Mouse (Mus musculus) naive thymus-derived CD4-positive, alpha-beta T cell, adult 2 months (primary cell): ENCODE results near the gene Gpr132.
A peak's percentile ranks its signal among the peaks of the same experiment; 100 is the strongest.

ENCODE experiments used
- DNase-seq: peaks from one replicate; pipeline ENCODE4 v3.0.0-alpha.2; 2011; ENCODE audit warnings: low read depth

Gene Gpr132

DNA sequence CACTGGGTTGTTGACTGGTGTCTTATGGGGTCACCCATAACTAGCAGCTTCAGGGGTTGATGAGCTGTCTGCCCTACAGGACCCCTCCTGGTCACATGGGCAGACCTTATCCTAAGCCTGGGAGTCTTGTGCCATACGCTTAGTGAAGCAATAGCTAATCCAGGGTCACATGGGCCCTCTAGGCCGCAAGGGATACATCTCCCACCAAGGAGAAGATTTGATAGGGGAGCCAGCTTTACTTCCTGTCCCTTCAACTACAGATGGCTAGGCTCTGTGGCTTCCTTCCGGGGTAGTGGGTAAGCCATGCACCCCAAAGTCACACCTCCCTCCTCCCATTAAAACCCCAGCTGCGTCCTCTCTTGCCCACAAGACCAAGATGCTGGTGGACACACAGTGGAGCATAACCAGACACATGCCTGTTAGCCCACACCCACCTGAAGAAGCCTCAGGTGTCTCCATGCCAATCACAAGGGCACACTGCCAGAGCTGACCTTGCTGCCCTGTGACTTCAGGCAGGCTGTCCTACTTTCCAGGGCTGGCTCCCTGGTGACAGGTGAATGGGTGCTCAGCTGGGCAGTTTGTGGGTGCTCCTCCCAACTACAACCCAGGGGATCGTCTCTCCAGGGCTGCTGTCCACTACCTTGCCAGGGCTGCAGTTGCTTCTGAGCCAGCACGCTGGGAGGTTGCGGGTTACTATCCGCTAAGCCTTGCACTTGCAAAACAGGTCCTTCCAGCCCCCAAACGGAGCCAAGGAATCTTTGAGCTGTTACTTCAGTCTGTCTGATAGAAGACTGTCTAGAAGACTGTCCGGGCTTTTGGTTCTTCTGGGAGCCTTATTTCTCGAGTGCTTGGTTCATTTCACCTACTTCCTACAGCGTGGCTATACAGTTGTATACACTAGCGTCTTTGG, at the start of gene Gpr132:
Gpr132 (minus strand) TSS at position 51 of the 910 bp plus-strand sequence.
- peak; percentile 74 for DNase-seq

DNA sequence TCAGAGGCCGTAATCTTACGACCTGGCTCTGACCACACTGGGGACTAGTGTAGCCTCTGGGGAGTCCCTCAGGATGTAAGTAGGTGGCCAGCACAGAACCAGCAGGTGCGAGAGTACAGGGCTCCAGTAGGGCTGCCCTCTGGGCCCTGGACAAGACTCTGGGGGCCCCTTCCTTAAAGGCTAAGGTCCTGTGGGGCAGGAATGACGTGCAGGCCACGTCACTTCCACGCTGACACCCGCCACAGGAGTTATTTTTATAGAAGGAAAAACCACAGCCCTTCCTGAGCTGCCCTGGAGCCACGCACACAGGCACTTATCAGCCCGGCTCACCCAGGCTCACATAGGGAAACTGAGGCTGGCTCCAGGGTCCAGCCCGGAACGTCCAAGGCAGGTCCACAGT, 49.5 kb upstream of the Gpr132 start:
- DNase-seq = no peak

DNA sequence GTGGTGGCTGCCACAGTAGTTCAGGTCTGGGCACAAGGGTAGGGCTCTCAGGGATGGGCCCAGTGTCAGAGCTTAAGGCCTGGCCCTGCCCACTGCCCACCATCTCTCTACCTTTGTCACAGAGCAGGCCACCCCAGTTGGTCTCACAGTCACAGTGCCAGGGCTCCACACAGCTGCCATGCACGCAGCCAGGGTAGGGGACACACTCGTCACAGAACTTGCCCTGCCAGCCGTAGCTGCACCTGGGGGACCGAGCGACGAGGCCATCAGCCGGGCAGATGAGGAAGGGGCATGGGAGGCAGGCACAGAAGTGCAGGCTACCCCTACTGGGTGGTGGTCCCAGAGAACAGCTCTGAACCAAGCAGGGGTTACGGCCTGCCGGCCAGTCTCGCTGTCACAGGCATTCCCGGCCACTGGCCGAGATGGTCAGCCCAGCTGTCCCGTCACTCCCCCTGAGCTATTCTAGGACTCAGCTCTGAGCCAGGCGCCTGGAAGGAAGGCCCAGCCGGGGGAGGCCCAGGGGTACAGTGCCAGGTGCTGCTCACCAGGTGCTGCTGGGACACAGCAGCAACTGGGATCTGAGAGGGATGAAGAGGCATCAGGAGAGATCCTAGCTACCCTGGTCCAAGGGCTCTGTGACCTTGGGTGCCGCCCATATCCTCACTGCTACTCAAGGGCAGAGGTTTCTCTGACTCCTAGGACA, 48.8 kb upstream of the Gpr132 start:
- DNase-seq = no peak

DNA sequence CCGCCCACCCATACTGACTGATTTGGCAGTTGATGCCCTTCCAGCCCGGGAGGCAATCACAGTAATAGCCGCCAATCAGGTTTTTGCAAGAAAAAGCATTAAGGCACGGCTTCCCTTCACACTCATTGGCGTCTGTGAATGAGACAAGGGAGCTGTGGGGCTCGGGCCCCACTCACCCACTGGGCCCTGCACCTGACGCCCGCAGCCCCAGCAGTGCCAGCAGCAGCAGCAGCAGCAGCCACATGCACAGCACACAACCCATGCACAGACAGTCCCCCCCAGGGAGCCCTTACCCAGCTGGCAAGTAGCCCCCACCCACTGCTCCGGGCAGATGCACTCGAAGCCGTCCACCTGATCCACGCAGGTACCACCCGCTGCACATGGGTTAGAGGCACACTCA, 47.6 kb upstream of the Gpr132 start:
- DNase-seq = no peak

DNA sequence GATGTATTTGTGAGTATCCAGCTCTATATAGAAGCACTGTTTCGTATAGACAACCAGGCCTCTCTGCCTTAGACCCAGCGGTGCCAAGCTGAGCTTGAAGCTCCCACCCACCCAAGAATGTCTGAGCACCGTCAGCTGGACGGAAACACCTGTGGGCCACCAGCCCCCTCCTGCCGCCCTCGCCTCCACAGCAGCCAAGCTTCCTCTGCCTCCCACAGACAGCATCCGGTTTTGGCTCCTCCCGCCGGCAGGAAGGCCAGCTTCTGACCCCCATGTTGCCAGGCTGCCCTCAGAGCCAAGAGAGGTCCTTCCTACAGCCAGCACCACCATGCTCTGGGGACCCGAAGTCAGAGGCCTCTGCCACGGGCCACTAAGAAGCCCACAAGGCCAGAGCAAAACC, 46.5 kb upstream of the Gpr132 start:
- DNase-seq = peak; percentile 21

DNA sequence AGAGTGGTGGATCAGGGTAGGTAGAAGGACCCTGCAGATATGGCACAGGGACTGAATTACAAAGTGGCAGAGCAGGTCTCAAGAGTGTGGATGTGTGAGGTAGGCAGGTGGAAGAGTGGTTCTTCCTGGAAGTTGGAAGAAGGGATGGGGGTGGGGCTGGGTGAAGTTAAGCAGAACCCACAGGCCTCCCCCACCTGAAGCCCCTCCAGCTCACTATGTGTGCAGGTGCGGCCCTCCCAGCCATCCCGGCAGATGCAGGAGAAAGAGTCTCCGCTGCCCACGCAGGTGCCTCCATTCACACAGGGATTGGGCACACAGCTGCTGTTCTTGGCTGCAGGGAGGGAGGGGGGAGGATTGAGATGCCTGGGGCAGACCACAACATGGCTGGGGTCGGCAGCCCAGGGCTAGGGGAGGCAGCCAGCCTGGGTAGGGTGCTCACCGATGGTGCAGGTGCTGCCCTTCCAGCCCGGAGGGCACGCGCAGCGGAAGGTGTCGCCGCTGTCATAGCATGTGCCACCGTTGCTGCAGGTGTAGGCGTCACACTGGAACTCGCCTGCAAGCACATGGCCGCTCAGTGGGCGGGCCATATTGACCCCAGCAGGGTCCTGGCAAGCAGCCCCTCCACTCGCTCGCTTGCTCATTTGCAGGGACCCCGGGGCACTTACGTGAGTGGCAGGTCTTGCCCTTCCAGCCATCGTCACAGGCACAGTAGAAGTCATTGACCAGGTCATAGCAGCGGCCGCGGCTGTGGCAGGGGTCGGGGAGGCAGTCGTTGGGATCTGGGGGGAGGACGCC, 45.1 kb upstream of the Gpr132 start:
- DNase-seq = no peak

DNA sequence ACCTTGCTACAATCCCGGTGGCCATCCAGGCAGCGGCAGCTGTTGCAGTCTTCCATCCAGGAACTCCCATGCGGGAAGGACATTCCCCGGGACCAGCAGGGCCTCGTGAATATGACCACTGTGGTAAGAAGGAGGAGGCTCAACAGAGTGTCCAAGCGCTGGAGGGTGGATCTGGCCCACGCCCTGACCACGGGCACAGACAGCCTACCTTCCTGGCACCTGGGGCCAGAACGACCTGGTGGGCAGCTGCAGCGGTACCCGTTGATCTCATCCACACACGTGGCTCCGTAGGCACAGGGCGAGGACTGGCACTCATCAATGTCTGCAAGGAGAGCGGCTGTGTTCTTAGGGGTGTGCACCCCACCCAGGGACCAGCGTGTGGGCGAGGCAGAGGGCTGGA, 43.7 kb upstream of the Gpr132 start:
- DNase-seq = no peak

DNA sequence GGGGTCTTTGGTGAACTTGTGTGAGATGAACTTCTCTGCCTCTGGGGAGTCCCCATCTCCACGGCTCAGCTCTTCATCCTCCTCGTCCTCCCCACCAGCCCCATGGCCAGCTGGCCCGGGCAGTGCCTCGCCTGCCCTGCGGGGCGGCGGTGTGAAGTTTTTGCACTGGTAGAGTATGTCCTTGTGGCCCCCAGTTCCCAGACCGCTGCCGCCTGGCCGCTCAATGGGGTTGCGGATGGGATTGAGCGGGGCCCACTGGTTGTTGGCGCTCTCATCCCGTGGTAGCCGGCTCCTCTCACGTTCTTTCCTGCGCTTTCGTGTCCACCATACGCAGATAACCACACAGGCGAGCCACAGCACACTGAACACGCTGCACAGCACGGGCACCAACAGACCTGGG, 41.0 kb upstream of the Gpr132 start:
- no peak for DNase-seq

DNA sequence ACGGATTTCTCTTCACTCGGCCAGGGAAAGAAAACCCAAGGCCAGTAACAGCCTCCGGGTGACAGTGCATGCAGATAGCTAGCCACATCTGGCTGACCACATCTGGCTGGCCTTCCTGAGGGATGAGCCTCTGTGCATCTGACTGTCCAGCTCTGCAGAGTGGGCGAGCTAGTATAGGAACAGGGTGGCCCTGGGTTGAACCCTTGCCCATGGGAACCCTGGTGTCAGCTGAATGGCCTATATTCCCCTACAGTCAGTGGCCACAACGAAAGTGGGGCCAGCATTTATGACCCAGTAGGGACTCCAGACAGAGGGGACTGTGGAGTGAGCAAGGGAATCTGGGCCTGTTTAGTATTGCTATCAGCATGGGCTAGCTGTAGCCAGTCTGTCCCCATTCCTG, 37.0 kb upstream of the Gpr132 start:
- DNase-seq = no peak

DNA sequence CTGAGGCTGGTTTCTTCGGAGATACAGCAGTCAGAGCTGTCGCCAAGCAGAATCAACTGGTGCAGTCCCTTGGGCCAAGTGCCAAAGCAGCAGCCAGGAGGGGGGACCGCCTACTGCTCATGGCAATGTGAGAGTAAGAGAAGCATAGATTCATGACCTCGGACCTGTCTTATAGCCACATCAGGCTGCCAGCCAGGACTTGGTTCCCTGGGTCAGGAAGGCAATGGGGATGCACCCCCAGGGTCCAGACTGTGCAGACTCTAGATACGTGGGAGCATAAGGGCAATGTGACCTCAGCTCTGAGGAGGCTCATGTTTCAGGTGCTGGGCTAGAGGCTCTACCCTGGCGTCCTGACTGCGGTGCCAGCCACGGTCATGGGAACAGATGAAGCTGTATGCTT, 35.9 kb upstream of the Gpr132 start:
- no peak for DNase-seq

DNA sequence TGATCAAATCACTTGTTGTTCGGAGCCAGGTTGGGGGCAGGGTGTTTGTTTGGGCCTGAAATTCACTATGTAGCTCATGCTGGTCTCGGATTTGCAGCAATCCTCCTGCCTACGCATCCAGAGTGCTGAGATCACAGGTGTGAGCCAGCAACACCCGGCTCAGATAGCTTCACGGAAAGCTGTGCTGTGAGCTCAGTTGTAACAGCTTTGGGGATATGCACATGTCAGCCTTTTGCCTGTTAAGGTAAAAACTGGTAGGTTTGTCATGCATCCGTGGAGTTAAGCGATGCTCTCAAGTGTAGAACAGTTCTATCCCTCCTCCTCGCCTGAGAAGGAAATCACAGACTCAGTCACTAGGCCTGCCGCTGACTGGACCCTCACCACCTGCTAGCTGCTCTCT, 32.6 kb upstream of the Gpr132 start:
- DNase-seq = no peak

DNA sequence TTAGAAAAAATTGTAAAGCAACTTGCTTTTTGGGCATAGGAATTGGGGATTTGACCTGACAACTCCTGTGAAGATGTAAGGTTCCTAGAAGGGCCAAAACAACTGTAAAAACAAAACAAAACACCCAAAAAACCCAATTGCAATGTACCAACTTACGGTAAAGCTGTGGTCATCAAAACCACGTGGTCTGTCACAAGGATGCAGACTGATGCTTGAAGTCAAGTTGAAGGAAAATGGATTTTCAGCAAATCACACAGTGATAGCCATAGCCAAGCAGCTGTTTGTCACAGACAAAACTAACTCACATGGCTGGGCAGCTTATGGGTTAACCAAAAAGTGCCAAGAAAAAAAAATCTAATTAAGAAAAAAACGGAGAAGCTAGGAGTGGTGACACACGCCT, 30.9 kb upstream of the Gpr132 start:
- no peak for DNase-seq

DNA sequence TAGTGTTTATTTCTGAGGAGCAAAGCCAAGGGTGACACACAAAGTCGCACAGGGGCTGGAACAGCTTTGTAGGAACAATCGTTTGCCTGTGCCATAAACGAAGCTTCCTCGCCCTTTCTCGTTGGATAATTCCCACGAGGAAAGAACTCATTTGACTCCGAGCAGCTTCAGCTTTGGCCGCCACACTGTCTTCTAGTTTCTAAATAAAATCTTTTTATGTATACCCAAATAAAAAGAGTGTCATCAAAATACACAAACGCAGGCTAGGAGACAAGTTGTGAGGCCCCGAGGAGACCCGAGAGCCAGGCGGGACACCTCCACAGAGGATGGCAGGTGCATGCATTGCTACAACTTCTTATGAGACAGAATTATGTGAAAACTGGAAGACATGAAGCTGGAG, 30.3 kb upstream of the Gpr132 start:
- no peak for DNase-seq

DNA sequence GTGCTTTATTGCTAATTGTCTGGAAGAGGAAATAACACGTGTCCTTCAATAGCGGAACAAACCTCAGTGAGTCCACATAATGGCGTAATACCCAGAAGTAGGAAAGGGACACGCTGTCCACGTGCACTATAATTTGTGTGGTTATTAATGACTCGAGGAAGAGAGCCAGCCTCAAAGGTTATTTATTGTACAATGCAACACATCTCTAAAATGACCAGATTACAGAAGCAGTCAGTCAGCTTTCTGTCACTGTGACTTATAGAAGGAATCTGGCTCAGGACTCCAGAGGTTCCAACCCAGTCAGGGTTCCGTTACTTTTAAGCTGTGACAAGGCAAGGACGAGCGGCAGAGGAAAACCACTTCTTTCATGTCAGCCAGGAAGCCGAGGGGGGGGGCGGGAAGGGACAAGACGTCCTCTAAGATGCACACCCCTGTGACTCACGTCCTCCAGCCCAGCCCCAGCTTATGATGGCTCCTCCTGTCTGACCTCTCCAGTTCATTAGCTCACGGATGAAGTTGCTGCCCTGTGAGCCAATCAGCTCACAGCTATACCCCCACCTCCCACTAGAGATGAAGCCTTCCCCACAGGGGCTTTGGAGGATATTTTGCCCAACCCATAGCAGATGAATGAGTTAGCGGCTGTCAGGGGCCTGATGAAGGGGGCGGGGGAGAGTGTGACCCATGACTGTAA, 29.6 kb upstream of the Gpr132 start:
- DNase-seq = peak; percentile 46

DNA sequence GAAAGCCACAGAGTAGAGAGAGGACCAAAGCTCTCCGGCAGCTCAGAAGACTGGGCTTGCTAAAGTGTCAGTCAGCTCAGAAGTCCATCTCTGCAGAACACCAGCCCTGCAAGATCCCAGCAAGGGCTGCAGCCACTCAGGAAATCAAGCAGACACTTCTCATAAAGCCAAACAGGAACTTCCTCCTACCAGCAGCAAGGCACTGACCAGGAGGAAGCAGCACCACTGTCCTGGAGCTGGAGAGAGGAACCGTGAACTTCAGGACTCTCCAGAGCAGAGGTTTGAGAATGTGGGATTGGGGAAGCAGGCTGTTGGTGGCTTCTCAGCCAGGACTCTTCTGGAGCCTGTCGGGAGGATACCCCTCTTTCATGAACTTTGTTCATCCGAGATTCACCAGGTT, 26.9 kb upstream of the Gpr132 start:
- DNase-seq = no peak

DNA sequence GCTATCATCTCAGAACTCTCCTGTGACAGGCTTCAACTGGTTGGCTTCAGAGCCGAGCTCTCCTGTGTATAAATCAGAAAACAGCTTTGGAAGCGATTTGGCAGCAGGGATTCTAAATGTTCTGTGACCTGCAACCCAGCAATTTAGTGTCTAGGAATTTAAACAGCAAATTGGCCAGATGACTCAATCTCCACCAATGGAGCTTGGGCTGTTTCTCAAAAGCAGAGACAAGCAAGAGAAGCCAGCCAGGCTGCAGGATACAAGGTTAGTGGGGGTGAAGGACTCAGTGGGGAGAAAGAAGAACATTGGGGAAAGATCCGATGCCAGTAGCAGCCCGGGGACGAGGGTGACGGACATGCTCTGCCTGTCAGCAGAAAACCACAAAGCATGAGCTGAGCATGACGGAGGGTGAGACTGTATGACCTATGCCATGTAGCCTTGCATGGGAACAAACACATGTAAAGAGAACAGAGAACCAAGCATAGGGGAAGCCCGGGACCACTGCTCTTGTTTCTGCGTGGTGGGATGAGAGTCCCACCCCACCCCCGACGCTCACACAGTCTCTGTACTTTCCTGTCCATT, 26.4 kb upstream of the Gpr132 start:
- peak; percentile 10 for DNase-seq

DNA sequence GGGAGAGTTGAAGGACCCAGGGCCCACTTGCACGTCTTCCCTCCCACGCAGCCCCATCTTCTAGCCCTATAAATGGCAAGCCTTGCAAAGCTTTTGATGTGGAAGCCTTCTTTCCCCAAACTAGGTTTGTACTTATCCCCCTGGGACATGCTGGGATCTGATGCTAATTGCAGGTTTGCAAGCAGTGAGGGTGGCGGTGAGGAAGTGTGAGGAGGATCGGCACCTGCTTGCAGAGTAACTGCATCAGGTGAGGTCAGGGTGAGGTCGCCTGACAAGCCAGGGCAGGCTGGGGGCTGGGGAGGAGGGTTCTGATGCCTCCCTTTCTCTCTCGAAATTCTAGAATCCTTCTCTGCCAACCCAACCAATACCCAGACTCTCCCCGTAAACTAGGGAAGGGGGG, 17.4 kb upstream of the Gpr132 start:
- DNase-seq = no peak

DNA sequence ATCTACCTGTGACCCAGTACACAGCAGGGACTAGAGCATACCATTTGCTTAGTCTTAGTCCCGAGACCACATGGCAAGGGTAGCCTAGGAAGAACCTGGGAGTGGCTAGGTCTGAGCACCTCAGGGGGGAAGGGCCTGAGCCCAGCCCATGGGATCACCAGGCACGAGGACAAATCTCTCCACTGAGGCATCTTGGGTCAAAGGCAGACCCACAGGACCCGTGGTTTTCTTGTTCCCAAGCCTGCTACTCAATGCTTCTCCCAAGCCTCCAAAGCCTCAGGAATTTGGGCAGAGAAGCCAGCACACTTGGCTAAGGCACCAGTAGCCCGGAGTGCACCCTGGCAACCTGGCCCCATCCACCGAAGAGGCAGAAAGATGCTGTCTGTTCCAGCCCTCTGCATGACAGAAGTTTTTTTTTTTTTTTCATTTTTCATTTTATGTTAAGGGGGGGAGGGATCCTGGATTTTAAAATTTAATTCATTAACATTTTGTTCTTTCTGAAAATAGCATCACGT, 13.3 kb upstream of the Gpr132 start:
- DNase-seq = peak; percentile 17

DNA sequence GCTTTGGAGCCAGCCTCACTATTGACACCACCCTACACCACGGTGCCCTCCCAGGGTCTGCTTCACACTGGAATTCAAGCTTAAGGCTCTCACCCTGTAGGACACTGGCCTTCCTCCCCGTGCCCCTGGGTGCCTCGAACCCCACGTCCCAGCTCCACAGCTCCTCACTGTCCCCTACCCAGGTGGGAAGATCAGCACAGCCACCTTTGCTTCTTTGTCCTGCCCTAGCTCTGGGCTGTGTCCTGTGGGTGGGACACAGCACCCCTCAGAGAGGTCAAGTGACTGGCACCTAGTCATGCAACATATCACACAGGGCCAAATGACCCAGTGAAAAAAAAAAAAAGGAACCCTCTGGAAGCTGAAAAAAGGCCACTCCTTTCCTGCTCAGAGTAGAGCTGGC, 12.6 kb upstream of the Gpr132 start:
- no peak for DNase-seq

DNA sequence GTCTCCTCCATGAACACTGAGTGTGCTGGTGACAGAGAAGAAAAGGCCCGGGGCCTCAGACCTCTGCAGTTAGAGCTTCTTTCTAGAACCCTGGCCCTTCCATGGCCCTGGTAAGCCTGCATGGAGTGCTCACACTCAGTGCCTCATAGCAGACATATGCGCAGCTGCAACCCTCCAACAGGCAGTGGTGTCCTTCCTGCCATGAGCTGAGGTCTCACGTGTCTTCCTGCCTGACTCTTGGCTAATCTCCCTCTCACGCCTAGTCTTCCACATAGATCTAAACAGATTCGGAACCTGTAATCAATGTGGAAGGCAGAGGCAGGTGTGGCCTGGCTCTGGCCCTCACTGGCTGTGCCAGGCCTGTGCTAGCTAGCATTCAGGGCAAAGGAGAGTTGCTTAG, 11.7 kb upstream of the Gpr132 start:
- DNase-seq = peak; percentile 67

DNA sequence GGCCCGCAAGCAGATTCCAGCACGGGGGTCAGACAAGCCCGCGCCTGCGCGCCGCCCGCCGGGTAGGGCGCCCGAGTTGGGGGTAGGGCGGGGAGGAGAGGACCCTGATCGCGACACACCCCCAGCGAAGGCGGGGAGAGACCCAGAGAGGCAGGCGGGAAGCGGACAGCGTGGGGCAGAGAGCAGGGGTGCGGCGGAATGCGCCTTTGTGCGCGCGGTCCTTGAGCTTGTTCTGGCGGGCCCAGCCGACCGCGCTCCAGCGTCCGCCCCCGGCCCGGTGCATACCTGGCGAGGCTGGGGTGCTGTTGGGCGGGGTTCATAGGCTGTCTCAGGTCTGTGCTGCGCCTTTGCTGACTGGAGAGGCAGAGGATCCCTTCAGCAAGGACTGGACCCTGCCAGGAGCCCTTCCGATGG, 9.6 kb upstream of the Gpr132 start:
- DNase-seq = peak; percentile 58
